Mouse (Mus musculus) ovary, adult 18-20 months (tissue): ENCODE data around the gene Pnpla3.

Source experiments
- DNase-seq: peaks from one replicate; pipeline ENCODE4 v3.0.0; 2022; ENCODE audit warnings: low spot score, mixed read lengths

Pnpla3 gene

DNA sequence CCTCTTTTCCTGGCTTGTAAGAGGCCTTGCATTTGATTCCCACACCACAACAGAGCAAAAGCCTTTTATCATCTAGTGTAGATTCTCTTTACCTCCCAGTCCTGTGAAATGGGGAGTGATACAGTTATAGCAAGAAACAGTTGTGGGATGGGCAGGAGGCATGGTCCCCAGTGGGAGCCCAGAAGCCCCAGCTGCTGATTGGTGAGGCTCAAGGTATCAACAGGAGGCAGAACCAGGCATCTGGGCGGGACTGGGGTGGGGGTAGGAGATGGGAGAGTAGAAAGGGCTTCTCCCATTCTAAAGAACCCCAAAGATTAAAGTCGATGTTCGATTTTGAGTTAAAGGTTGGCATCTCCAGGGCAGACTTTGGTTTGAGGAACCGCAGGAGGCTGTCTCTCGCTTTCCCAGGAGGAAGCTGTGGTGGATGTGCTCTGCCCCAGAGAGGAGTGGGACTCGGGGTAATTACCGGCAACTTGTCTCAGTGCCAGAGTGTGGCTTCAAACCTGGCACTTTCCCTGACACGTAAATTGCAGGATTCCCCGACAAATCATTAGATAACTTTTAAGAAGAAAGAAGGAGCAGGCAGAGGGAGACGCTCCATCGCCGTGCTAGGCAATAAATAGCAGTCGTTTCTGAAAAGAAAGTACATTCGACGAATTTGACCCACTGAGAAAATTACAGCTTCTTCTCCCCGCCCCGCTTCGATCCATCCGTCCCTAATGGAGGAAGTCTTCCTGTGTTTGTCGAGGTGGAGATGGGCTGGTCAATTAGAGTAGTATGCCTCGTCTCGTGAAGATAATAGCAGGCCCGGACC, 50.5 kb downstream of the Pnpla3 start:
- DNase-seq = no peak

- no peak for DNase-seq
These were observed 51.2 kb downstream of the Pnpla3 start for GRCm38 (mm10) chr15:84218783-84219271.

DNA sequence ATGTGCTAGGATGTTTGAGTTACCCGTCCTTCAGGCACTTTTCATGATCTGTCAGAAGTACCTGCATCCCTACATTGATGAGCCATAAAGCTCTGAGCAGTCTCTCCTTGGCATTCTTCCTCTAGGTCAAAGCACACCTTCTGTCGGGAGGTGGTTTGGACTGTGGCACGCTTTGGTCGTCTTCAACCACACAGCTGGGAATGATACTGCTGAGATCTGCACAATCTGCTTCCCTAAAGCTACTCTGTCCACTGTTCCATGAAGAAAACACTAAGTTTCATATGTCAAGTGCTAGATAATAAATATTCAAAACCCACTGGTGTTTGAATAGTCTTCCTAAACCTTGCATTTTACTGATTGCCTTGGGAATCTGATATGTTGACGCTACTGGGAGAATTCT, 53.9 kb downstream of the Pnpla3 start:
- DNase-seq = no peak

- DNase-seq = no peak
These were observed 55.8 kb downstream of the Pnpla3 start for GRCm38 (mm10) chr15:84223423-84223822.

DNA sequence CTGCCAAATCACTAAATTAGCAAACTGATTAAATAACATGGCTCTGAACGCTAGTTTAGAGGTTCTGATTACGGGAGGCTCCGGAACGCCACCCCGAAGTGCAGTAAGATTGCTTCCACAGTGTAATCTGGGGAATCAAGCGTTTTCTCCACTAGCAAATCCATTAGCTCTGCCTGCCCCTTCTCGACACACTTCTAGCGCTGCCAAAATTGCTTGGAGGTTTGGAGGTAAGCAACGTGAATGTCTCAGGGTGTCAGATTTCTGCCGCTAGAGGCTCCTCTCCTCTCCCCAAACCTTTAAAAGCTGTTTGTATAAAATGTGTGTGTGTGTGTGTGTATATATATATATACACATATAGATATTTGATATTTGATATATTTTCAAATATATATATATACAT, 57.1 kb downstream of the Pnpla3 start:
- no peak for DNase-seq

- no peak for DNase-seq
These were observed 59.3 kb downstream of the Pnpla3 start for GRCm38 (mm10) chr15:84226918-84227317.

DNA sequence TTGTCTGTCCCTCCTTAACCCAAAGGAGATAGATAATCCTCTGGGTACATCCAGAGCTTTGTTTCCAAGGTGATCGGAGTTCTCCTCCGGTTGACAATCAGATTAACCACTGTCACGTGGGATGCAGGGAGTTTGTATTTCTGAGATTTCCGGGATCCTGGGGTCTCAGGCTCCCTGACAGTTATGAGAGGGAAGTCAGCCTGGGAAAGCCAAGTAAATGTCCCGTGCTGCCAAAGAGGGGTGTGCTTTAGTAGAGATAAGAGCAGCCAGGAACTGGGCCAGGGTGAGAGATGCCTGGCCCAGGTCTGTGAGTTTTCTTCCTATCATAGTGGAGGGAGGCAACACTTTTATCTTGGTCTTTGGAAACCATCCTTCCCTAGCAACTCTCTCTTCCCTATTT, 63.0 kb downstream of the Pnpla3 start:
- no peak for DNase-seq

DNA sequence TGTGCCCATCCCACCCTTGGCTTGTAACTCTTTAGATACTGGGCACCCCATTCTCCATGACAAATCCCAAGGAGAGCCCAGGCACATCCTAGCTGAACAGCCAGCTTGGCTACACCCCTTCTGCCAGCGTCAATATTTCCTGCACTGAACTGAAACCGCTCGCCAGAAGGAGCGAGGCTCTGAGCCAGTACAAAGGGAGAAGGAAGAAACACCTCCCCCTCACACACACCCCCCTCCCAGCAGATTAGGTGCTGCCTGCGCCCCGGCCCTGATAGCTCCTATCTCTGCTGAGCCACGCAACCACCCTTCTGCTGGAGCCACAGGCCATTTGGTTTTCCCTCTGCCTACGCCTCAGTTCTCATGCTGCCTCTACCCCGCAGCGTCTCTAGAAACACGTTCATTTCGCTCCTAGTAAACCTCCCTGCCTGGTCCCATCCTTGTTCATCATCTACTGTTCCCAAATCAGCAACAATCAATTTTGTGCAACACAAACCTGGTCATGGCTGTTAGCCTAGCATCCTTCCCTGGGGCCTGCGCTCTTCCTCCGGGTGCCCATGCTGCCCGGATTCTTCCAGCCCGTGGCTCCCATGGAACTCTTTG, 63.6 kb downstream of the Pnpla3 start:
- DNase-seq = peak; percentile 45

DNA sequence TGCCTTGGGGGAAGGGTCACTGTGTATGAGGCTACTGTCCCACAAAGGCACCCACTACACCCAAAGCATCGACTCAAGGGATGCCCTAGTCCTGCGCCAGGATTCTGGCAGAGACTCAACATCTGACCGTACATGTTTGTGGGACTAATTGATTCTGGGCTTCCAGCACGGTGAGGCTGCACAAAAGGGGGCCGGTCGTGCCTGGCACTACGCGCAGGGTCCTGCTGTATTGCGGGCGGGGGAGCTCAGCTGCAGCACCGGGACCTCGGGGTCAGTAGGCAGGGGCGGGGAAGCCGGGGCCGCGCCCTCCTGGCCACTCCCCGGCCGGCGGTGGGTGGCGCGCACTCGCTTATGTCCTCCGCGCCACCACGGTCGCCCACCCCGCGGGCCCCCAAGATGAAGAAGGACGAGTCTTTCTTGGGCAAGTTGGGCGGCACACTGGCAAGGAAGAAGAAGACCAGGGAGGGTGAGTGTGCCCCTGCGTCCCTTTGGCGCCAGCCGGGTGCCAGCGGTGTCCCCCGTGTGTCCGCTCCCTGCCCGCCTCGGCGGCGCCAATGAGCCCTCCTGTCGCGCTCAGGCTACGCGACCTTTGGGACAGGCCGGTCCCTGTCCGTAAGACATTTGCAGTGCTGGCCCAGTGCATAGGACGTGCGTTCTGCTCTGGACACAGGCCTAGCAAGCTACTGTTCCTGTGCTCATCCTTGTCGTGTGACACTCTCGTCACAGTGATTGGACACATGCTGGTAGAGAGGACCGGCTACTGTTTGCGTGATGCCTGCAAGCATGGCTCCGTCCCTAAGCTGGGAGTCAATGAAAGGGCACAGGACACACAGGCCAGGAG, 64.3 kb downstream of the Pnpla3 start, which contains the start of gene Parvb:
Parvb (plus strand) TSS at position 323 of the 841 bp plus-strand sequence.
- DNase-seq = no peak

DNA sequence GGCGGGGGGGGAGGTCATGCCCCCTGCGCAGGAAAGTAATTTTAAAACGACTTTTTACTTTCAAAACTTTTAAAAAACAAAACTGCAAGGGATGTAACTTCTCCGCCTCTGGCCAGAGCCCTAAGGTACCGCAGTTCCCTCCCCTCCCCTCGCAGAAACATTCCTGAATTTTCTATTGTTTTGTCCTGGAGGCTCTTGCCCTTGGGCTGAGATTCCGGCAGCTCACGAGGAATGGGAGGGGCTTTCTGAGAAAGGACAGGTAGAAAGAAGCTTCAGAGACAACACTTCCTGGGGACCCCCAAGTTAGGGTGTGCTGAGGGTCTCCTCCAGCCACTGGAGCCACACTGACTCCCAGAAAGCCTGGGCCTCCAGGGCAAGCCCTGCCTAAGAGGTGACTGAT, 65.0 kb downstream of the Pnpla3 start:
- no peak for DNase-seq

DNA sequence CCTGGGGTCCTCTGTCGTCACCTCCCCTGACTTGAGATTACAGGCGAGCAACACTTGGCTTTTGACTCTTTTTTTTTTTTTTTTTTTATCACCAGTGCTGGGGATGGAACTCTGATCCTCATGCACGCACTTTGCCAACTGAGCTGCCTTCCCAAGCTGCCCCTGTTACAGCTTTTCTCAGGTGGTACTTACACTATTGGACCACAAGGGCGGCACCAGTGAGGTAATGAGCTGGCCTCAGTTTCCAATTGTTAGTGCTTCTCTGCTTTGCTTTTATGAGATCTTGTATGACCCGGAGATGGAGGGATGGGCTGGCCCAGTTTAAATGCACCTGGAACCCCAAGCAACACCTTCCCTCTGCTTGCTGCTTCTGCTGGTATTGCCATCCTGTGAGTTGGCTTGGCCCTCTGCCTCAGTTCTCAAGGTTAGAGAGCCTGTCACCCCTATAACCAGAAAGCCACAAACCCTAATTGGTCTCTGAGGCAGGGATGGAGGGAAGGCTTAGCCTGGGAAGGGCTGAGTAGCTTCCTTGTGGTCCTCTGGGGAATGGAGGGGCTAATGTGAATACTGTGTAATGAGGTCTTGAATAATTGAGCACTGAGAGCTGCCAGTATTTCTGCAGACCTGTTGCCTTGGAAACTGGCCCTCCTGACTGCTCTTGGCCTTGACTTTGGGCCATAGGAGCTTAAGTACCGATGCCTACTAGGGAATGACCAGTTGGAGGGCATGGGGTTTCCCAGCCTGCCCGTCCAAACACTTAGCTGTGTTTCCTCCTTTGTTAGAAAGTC, 67.4 kb downstream of the Pnpla3 start:
- no peak for DNase-seq

GRCm38 (mm10) chr15:84235646-84236045, 68.0 kb downstream of the Pnpla3 start:
- DNase-seq = no peak
